13 mouse cellular contexts compared by ENCODE assay signal in the genomic region with DNA sequence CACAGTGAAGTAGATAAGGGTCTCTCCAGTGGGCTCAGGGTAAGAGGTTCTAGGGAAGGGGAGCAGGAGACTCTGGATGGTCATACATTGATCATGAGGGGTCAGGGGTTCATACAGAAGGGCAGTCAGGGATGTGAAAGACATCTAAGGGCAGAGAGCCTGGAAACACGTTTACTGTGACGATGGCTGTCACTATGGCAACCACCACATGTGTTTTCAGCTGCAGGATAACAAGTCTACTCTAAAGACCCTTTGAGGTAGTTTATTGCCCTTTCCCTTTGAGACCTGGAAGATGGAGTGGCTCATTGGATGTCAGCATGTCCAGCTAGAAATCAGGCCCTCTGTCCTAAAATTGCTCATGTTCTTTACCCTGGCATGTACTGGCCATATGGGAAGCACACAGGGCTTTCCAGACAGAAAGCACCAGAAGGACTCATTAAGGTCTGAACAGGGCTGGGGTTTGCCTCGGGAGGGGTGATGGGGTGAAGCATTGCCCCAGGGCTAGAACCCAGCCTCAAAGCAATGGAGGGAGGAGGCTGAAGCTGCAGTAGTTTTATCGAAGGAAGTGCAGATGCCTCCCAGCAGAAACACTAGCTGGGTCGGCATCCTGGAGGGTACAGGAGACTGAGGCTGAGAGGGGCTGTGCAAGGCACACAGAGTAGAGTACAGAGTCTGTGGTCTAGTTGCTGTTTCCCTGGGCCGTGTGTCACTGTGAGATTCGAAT.
A peak's percentile ranks its signal among the peaks of the same experiment; 100 is the strongest.
DNase-seq lines count a peak whose midpoint lies in the region; ATAC-seq and TF ChIP-seq lines count a peak whose summit lies in the region.
"Had no signal": no experiment of that assay in that cellular context is flagged by ENCODE, and none has a peak within 500 bp of the region (broad histone marks: within the 10 kb centered on the region; RNA-seq: fewer than 3 reads in every experiment).

No protein-coding gene starts in this region.

- WGBS in forebrain, embryonic 13.5 days: 7% methylated on average over 7 of the region's 7 CpGs
- WGBS in intestine, embryonic 16.5 days: 35% methylated on average over 7 of the region's 7 CpGs
- WGBS in midbrain, postnatal 0 days: 8% methylated on average over 7 of the region's 7 CpGs
- WGBS in thymus, adult 2 months: 40% methylated on average over 7 of the region's 7 CpGs

- peak; percentile 50 for ATAC-seq in forebrain, embryonic 13.5 days
- ATAC-seq in intestine, embryonic 16.5 days: 0 out of 2 replicates have a peak, but pooled peaks have one; percentile 23
- ATAC-seq in midbrain, postnatal 0 days (ENCODE audit: low FRiP score): peak; percentile 27; the same call in 1 of the 2 replicates
- ATAC-seq: CD4-positive, CD25-positive, alpha-beta regulatory T cell, adult 4 months had no signal

- DNase-seq in embryo, embryonic 10.5 days (ENCODE audit: low spot score): peak; percentile 74
- DNase-seq in midbrain, postnatal 0 days (ENCODE audit: low spot score): no peak
- DNase-seq in heart, postnatal 25 days (ENCODE audit: low spot score): no peak
- no peak for DNase-seq in thymus, adult 2 months
- no peak for DNase-seq in right cerebral cortex, adult 18-20 months
- DNase-seq in left cerebral cortex, postnatal 25 days (ENCODE audit: low spot score in 2 of 2): no peak
- DNase-seq: cerebellum, adult 9-10 months; heart, adult 18-20 months had no signal

- no peak for TF ChIP-seq POLR2A in thymus, adult 2 months (IDR thresholded peaks at IDR 0.05; ENCODE audit: control insufficient read depth, extremely low read depth, insufficient read depth, low read length, poor library complexity)

- peak overlapping the region; percentile 68; the same call in 1 of the 2 replicates for H3K27ac ChIP-seq in forebrain, embryonic 13.5 days
- H3K27ac ChIP-seq in intestine, embryonic 16.5 days (ENCODE audit: low read length): no peak overlapping the region
- H3K27ac ChIP-seq in midbrain, postnatal 0 days (ENCODE audit: low read depth, low read length): peak overlapping the region; percentile 47; the same call in 1 of the 2 replicates
- H3K27ac ChIP-seq in thymus, adult 2 months (ENCODE audit: control insufficient read depth, insufficient read depth, low read length): no peak overlapping the region
- H3K27ac ChIP-seq: liver, embryonic 15.5 days had no signal

- peak overlapping the region; percentile 38; the same call in 1 of the 2 replicates for H3K4me2 ChIP-seq in forebrain, embryonic 13.5 days
- no peak overlapping the region for H3K4me2 ChIP-seq in intestine, embryonic 16.5 days (ENCODE audit: low read depth, low read length)
- H3K4me2 ChIP-seq in midbrain, postnatal 0 days (ENCODE audit: low read depth, low read length, poor library complexity, severe bottlenecking): no peak overlapping the region

- H3K36me3 ChIP-seq in forebrain, embryonic 13.5 days (ENCODE audit: poor library complexity, severe bottlenecking): no peaks in the 10 kb centered on the region
- no peaks in the 10 kb centered on the region for H3K36me3 ChIP-seq in intestine, embryonic 16.5 days (ENCODE audit: control insufficient read depth, insufficient read depth, low read length)
- no peaks in the 10 kb centered on the region for H3K36me3 ChIP-seq in midbrain, postnatal 0 days (ENCODE audit: insufficient read depth, low read length)
- H3K36me3 ChIP-seq in thymus, adult 2 months (ENCODE audit: control insufficient read depth, insufficient read depth, low read length): no peaks in the 10 kb centered on the region
- H3K36me3 ChIP-seq: liver, embryonic 15.5 days had no signal

- intact Hi-C loops in heart, postnatal 25 days (cut with DNase I): no loop called here
- intact Hi-C loops in left cerebral cortex, postnatal 25 days (cut with DNase I): no loop called here

- no peak for TF ChIP-seq CTCF in midbrain, postnatal 0 days (IDR thresholded peaks at IDR 0.05)
- no peak for TF ChIP-seq CTCF in thymus, adult 2 months (IDR thresholded peaks at IDR 0.05; ENCODE audit: borderline replicate concordance, control insufficient read depth, extremely low read depth, insufficient read depth, low read length, poor library complexity)

- H3K4me3 ChIP-seq in forebrain, embryonic 13.5 days: no peak overlapping the region
- no peak overlapping the region for H3K4me3 ChIP-seq in intestine, embryonic 16.5 days (ENCODE audit: low read length)
- H3K4me3 ChIP-seq in midbrain, postnatal 0 days (ENCODE audit: low read depth, low read length): no peak overlapping the region
- H3K4me3 ChIP-seq in thymus, adult 2 months (ENCODE audit: control insufficient read depth, insufficient read depth, low read length): no peak overlapping the region
- H3K4me3 ChIP-seq: liver, embryonic 15.5 days; megakaryocyte, embryonic 14.5 days had no signal

- H3K9ac ChIP-seq in forebrain, embryonic 13.5 days: peak overlapping the region; percentile 34; the same call in 1 of the 2 replicates
- H3K9ac ChIP-seq in intestine, embryonic 16.5 days (ENCODE audit: low read depth, low read length): no peak overlapping the region
- H3K9ac ChIP-seq in midbrain, postnatal 0 days (replicated peaks; ENCODE audit: low read length, poor library complexity, severe bottlenecking): no peak overlapping the region
- H3K9ac ChIP-seq: liver, embryonic 15.5 days had no signal

- H3K4me1 ChIP-seq in forebrain, embryonic 13.5 days: peaks cover 26% of the 10 kb centered on the region
- H3K4me1 ChIP-seq in intestine, embryonic 16.5 days (ENCODE audit: control insufficient read depth, insufficient read depth, low read length): peaks cover 3% of the 10 kb centered on the region
- H3K4me1 ChIP-seq in midbrain, postnatal 0 days (ENCODE audit: insufficient read depth, low read length): peaks cover 19% of the 10 kb centered on the region
- no peaks in the 10 kb centered on the region for H3K4me1 ChIP-seq in thymus, adult 2 months (replicated peaks; ENCODE audit: control insufficient read depth, insufficient read depth, low read length)
- H3K4me1 ChIP-seq: megakaryocyte, embryonic 14.5 days had no signal

- H3K27me3 ChIP-seq in forebrain, embryonic 13.5 days: no peaks in the 10 kb centered on the region
- H3K27me3 ChIP-seq in intestine, embryonic 16.5 days (replicated peaks; ENCODE audit: control insufficient read depth, insufficient read depth, low read length): no peaks in the 10 kb centered on the region
- H3K27me3 ChIP-seq in midbrain, postnatal 0 days (ENCODE audit: insufficient read depth, low read length): no peaks in the 10 kb centered on the region
- no peaks in the 10 kb centered on the region for H3K27me3 ChIP-seq in thymus, adult 2 months (ENCODE audit: control insufficient read depth, insufficient read depth, low read length)
- H3K27me3 ChIP-seq: liver, embryonic 15.5 days; megakaryocyte, embryonic 14.5 days had no signal

- no peaks in the 10 kb centered on the region for H3K9me3 ChIP-seq in forebrain, embryonic 13.5 days (replicated peaks)
- no peaks in the 10 kb centered on the region for H3K9me3 ChIP-seq in intestine, embryonic 16.5 days (ENCODE audit: control insufficient read depth, low read length)
- H3K9me3 ChIP-seq in midbrain, postnatal 0 days (ENCODE audit: low read length): no peaks in the 10 kb centered on the region
- H3K9me3 ChIP-seq: liver, embryonic 15.5 days had no signal

Comparison
In these comparisons a context has a peak if more than half of its experiments do, and no peak if none do; other contexts are left out.
1. H3K27ac ChIP-seq: peak in forebrain, embryonic 13.5 days (single experiment) and midbrain, postnatal 0 days (single experiment); none in intestine, embryonic 16.5 days (single experiment) and thymus, adult 2 months (single experiment).
2. Peak in every context shown above with its lines, with median percentiles within 50 percentile points of each other: ATAC-seq.